Mouse (Mus musculus) heart, postnatal 14 days (tissue): ENCODE results near the gene Blvrb. TPM values are rescaled to one million over a fixed set of nuclear protein-coding genes. Genes with fewer than 3 reads are reported as not detected.

ENCODE experiments used
- DNase-seq, 2 experiments: peaks; one replicate each; pipeline ENCODE4 v3.0.0; 2021 to 2022
- intact Hi-C: fragments of 180-260 bp; cut with DNase I; formaldehyde crosslinking; loops from one replicate; pipeline ENCODE4 v1.15.1; 2025
- long read RNA-seq, 2 experiments: library from polyadenylated mRNA; stranded (forward); transcript quantifications; one replicate each; pipeline ENCODE4 v2.0.0; 2021
- total RNA-seq, 2 experiments: library from RNA; stranded (reverse); gene quantifications; 2 replicates each; pipeline ENCODE4 v1.2.3; 2021

Gene Blvrb
- 10 to 100 TPM; 34.3 to 34.9 TPM for total RNA-seq
- long read RNA-seq, experiment 1, transcript Blvrb-201 (5 exons, 1,028 nt): major isoform, 40 of 42 reads
- long read RNA-seq, experiment 1, partial matches to known transcripts: 0 of 42 reads
- long read RNA-seq, experiment 1, other reads (novel, unspliced or antisense): 2 of 42 reads
- long read RNA-seq, experiment 2, transcript Blvrb-201 (5 exons, 1,028 nt): major isoform, 21 of 21 reads
- long read RNA-seq, experiment 2, partial matches to known transcripts: 0 of 21 reads
- long read RNA-seq, experiment 2, other reads (novel, unspliced or antisense): 0 of 21 reads

DNA sequence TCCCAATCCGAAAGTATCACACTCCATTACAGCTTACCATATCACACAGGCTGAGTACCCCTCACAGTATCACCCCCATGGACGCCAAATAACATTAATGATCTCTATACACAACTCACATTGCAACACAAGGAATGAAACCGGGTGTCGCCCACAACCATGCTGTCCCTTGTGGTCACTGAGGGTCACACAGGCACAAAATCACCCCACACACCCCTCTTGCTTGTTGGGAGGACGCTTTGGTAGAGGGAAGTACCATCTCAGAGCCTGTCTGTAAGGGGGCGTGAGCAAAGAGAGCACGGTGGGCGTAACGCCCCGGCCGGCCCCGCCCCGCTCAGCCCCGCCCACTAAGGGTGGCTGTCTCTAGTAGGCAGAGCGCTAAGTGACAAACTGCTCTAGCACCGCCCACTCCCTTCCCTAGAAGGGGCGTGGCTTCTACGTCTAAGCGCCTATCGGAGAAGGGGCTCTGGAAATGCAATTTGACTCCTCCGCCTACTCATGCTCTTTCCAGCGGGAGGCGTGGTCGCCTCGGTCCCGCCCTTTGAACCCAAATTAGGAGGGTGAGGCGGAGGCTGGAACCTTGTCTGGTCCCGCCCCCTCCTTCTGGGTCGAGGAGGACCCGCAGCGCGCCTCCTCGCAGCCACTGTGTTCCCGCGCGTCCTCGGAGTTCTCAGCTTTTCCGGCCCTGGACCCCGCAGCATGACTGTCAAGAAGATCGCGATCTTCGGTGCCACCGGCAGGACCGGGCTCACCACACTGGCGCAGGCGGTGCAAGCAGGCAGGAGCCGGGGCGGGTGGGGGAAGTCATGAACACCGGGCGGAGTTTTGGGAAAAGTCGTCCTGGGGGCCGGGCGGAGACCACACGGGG is at the start of gene Blvrb, which contains the start of gene Sptbn4:
Gene Blvrb, plus strand, starts transcription at position 560 of the 868 bp plus-strand sequence.
Gene Sptbn4, minus strand, starts transcription at position 268 of the 868 bp plus-strand sequence.
- DNase-seq: peak; percentile 96 to 98
- intact Hi-C loops: loop anchor here (2.0 to 5.0 kb wide), 5 partner anchors 25 to 111 kb away; partner anchors contain the start of genes Ltbp4 and Sertad3

DNA sequence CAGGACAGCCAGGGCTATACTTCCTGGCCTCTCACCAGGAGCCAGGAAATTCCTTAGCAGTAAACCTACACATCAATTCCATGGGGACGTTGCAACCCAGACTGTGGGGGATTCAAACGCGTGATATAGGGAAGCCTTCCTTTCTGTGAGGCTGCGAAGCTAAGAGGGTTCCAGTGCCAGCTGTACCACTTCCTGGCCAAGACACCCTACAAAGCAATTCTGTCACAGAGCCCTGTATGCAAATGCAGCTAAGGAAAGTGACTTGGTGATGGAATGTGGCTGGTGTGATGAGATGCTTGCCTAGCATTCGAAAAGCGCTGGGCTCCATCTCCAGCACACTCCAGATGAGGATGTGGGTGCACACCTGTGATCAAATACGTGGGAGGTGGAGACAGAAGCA is 47.2 kb upstream of the Blvrb start:
- intact Hi-C loops: no loop called here
- DNase-seq: no peak

DNA sequence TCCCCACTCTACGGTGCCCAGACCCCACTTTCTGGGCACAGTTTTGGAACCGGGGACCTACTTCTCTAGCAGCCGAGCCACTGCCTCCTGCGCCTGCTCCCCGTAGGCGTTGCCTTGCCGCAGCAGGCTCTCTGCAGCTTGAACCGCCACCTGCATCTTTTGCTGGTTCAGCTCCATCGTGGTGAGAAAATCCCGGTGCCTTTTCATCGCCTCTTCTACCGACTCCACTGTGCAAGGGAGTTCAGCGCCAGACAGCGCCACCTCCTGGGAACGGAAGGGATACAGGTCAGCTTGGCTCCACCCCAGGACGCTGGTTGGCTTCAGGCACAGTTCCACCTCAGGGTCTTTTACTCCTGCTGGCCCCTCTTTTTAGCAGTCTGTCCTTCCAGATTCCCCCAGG is 45.1 kb upstream of the Blvrb start:
- intact Hi-C loops: no loop called here
- peak; percentile 59 to 75 for DNase-seq

DNA sequence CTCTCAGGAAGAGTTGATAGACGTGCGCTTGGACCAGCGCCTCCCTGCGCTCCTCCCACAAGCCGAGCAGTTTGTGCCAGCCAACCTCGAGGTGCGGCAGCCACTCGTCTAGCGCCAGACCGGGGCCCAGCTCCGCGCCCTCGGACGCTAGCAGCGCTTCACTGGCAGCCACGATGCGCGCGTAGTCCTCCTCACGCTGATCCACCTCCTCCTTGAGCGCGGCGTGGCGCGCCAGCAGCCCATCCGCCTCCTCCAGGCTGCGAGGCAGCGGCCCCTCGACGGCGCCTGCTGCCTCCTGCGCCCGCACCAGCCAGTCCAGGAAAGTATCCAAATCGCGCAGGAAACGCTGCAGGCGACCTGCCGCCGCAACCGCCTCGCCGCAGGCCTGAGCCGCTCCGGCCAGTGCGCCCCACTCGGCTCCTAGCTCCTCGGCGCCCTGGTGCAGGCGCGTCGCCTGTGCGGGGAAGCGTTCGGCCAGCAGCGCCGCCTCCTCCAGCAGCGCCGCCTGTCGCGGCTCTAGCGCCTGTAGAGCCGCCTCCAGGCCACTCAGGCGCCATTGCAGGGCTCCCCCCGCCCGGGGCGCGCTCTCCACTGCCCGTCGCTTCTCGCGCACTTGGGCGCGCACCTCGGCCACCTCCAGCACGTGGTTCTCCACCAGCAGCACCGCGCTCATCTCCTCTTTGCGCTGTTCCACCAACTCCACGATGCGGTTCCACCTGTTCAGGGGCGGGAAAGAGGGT is 43.4 kb upstream of the Blvrb start:
- intact Hi-C loops: no loop called here
- no peak for DNase-seq

DNA sequence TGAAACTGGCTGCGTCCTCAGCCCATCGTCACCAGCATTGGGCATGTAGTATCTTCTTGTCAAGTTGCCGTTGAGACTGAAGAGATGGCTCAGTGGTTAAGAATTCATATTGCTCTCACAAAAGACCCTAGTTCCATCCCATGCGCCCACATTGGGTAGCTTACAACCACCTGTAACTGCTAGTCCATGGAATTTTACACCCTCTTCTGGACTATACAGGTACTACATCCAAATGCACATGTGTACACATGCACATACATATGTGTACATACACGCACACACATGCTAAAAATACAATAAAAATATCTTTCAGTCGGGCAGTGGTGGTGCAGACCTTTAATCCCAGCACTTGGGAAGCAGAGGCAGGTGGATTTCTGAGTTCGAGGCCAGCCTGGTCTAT is 41.3 kb upstream of the Blvrb start:
- DNase-seq: no peak
- intact Hi-C loops: loop anchor here (5.0 kb wide), 2 partner anchors 41 to 121 kb away; partner anchors contain the start of genes Blvrb and Sptbn4

DNA sequence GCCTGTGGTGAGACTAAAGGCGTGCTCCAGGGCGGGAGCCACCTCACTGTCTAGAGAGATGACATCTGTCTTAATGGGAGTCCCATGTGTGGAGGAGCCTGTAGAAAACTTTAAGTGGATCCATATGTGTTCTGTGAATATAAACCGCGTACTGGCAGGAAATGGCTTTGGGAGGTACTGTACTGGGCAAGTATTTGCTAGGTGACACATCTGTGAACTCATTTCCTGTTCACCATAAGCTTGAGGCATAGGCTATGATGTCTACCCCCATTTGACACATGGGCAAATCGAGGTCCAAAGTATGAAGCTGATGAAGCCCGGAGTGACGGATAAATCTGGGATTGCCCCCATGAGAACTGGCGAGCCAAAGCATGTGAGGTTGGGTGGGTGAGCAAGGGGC is 40.0 kb upstream of the Blvrb start:
- no peak for DNase-seq
- intact Hi-C loops: loop anchor here (5.0 kb wide), 2 partner anchors 39 to 119 kb away; partner anchors contain the start of genes Blvrb and Sptbn4

DNA sequence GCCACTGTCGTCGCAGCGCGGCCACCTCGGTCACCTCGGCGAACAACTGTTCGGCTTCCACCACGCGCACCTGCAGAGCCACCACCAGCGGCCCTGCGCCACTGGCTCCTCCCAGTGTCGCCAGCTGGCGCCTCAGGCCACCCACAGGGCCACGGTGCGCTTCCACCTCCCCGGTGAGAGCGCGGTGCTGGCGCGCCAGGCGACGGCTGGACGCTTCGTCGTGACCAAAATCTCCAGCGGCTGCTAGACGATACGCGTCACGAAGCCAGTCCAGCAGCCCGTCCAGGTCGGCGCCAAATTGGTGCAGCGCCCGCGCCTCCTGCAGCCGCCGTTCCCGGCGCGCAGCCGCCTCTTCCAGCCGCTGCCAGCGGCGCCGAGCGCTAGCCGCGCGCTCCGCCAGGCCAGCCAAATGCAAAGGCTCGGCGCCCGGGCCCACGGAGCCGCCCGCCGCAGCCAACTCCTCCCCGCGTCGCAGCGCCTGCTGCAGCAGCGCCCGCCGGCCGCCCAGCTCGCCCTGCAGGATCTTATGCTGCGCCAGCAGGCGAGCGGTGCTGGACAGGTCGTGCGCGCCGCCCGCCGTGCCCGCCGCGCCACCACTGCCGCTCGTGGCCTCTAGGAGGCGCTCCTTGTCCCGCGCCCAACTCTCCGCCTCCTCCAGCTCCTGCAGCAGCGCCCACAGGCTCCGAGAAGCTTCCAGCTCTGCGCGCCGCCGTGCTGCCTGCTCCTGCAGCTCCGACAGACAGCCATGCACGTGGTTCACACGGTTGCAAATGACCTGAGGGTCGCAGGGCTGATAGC is 39.2 kb upstream of the Blvrb start:
- DNase-seq: peak; percentile 80 to 84
- intact Hi-C loops: loop anchor here (5.0 kb wide), 2 partner anchors 39 to 119 kb away; partner anchors contain the start of genes Blvrb and Sptbn4

DNA sequence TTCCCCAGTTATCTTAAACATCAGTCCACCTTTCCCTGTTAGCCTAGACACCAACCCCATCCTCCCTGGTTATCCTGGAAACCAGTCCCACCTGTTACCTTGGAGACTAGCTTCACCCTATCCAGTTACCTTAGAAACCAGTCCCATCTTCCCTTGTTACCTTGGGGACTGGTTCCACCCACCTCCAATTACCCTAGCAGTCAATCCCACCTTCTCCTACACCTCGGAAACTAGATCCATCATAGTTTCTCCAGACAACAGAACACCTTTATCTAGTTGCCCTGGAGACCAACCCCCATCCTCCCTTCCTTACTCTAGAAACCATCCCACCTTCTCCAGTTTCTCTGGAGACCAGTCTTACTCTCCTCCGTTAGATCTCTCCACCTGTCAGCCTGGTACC is 30.6 kb upstream of the Blvrb start:
- intact Hi-C loops: no loop called here
- DNase-seq: no peak

DNA sequence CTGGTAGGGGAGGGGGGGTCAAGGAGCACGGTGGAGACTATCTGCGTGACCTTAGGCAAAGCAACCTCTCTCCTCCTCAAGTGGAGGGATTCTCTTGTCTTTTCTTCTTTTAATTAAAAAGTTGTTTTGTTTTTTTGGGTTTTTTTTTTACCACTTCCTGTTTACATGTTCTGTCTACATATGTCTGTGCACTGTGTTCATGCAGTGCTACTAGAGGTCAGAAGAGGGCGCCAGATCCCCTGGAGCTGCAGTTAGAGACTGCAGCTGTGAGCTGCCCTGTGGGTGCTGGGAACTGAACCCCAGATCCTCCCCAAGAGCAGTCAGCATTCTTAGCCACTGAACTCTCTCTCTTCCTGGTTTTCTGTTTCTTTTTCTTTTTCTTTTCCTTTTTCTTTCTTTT is 28.7 kb upstream of the Blvrb start:
- no peak for DNase-seq
- intact Hi-C loops: no loop called here

DNA sequence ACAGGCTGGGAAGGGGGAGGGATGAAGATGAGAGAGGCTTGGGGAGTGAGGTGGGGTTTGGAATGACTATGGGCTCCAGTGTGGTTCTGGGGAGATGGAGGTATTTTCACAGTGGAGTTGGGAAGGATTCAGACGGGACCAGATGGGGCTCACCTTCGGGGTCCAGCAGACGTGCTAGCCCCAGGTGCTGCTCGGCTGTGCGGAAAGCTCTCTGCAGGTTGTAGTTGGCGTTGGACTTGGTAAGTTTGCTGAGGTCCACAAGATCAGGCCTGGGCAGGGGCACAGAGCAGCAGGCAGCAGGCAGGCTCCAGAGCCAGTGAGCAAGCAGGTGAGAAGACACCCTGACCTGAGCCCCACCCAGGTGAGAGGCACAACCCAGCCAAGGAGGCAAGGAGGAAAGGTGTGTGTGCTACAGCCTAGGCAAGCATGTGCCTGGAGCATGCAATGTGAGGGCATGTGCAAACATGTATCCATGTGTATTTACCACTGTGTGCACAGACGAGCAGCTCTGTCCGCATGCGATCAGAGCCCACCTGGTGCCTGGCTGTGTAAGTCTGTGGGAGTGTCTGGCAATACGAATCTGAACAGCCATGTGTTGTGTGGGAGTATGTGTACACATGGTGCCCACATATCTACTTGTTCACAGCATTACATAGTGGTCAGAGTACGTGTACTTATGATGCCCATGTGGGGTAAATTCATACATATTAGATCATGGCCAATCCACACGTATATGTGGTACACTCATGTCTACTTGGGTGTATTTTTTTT is 24.0 kb upstream of the Blvrb start:
- no peak for DNase-seq
- intact Hi-C loops: no loop called here

DNA sequence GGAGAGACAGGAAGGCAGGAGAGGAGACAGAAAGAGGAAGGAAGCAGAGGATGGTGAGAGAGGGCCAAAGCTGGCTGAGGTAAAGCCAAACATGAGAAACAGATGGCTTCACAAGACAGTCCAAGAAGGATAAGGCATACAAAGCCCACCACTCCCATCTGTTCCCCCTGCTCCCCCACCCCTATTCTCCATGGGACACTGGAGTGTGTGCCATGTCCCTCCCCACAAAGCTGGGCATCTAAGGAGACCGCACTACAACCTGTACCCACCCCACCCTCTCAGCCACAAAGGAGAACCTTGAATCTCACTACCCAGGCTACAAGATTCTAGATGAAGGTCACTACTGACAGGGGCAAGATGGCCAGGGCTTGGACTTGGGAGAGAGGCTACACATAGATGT is 20.4 kb upstream of the Blvrb start:
- DNase-seq: no peak
- intact Hi-C loops: no loop called here

DNA sequence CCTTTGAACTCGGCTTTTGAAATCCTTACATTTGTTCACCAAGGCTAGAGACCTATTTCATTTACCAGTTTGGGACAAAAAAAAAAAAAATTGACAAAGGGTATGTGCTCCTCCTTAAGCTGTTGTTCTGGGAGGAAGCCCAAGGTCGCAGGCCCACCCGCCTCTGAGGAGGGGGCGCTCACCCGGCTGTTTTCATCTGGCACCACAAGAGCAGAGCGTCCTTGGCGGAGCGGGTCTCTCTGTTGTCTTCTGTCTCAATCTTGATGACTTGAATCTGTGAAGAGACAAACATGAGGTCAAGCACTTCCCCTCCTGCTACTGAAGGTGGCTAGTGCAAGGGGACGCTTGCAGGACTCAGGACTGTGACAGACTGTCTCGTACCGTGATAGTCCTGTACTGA is 19.8 kb upstream of the Blvrb start:
- intact Hi-C loops: no loop called here
- no peak for DNase-seq

DNA sequence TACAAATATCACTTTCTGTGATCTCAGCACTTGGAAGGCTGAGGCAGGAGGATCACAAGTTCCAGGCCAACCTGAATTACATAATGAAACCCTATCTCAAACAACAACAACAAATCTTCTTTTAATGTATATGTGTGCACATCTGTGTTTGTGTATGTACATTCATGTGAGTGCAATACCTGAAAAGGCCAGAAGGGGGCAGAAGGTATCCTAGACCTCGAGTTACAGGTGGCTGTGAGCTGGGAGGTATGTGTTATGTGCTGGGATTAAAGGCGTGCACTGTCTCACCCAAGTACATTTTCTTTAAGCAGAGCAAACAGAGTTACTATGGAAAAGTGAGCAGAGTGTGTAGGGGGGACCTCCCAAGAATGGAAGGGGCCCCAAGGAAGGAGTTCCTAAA is 18.6 kb upstream of the Blvrb start:
- intact Hi-C loops: no loop called here
- no peak for DNase-seq

DNA sequence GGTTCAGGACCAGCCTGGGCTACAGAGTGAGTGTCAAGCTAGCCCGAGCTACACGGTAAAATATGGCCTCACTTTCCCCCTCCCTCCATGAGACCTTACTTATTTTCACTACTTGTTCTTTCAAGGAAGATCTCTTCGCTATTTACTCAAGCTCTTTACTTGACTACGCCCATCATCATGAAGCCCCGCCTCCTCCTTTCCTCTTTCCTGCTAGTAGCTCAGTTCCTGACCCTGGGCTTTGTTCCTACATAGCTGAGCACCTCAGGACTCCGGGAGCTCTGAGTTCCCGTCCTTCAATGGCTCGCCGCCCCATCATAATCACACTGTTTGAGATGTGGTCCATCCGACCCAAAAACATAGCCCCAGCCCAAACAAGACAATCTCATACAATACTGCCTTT is 14.4 kb upstream of the Blvrb start:
- intact Hi-C loops: no loop called here
- no peak for DNase-seq

DNA sequence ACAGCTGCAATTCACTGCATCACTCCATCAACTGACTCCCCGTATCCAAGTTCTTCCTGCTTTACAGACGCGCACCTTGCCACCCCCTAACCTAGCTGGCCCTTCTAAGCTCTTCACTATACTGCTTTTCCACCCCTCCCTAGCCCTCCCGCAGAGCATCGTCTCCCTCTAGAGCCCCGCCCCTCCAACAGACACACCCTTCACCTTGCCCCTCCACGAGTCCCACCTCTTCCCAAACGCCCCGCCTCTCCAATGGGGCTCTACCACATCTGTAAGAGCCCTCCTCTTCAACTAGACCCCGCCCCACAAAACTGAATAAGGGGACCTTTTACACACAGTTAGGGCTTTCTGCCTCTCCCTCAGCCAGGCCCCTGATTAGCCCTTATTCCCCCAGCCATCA is 14.0 kb upstream of the Blvrb start:
- no peak for DNase-seq
- intact Hi-C loops: no loop called here

DNA sequence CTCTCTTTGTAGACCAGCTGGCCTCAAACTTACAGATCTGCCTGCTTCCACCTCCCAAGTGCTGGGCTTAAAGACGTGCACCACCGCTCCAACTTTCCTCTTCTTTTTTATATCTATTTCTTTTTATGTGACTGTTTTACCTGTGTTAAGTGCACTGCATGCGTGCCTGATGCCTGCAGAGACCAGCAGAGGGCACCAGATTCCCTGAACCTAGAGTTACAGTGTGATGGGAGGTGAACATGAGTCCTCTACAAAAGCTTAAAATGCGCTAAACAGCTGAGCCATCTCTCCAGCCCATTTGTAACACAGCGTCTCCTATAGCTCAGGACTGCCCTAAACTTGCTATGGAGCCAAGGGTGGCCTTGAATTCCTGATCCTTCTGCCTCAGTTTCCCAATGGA is 10.2 kb upstream of the Blvrb start:
- intact Hi-C loops: loop anchor here (5.0 kb wide), 1 partner anchor 90 kb away; no protein-coding TSS in a partner anchor
- peak in 1 of 2 experiments; percentile 8 for DNase-seq

DNA sequence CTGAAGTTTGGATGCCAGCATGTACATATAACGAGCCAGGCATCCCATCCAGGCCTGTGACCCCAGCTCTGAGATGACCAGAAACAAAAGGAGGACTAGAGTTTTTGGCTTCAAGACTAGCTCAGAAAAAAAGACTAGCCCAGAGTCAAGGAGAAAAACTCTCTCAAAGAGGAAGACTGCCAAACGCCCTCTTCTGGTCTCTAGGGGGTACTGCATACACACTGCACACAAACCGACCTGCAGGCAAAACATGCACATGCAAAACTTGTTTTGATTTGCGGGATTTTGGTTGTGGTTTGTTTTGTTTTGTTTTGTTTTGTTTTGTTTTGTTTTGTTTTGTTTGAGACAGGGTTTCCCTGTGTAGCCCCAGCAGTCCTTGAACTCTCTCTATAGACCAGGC is 7.8 kb upstream of the Blvrb start:
- intact Hi-C loops: no loop called here
- no peak for DNase-seq

DNA sequence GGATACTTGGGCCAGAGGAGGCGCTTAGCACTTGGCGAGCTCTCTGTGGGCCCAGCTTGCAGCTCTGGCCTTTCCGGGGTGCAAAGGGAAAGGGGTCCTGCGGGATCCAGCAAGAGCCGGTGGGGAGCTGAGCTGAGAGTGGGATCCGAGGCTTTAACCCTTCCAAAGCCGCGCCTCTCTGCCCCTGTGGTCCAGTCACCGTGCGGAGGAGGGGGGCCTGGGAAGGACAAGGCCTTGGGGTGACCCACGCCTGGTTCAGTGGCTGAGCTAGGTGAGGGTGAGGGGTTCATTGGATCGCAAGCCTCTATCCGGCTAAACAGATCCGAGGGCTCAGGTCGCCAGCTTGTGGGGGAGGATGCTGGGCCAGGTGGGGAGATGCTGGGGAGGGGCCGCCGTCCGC is 1.7 kb upstream of the Blvrb start:
- no peak for DNase-seq
- intact Hi-C loops: loop anchor here (2.0 to 5.0 kb wide), 4 partner anchors 39 to 109 kb away; partner anchors contain the start of gene Ltbp4
